Mouse (Mus musculus): Measurements from ENCODE around the gene F12. TPM values are rescaled to one million over a fixed set of nuclear protein-coding genes. Genes with fewer than 3 reads are reported as not detected.

The F12 gene
- total RNA-seq, 2 experiments from 2014 or later, result 0.22 to 0.70 TPM

DNA sequence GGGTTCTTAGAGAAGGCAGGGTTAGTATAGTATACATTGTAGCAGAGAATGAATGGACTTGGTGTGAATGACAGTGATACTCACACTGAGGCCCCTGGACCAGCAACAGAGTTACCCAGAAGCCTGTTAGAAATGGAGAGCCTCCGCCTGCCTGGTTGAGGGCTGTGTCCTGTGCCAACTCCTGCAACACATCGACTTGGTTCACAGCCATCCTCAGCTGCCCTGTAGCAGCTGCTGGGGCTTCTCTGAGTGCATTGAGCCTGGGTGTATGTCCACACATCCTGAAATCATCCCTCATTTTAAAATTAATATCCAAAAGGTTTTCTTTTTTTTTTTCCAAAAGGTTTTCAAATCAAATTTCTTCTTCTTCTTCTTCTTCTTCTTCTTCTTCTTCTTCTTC is 50.7 kb downstream of the F12 start:
- no peak for DNase-seq (ENCODE audit: low spot score in 2 of 2)

- no peak for DNase-seq (ENCODE audit: low spot score in 2 of 2)
Measured at GRCm38 (mm10) chr13:55374206-55374924, 52.2 kb downstream of the F12 start.

DNA sequence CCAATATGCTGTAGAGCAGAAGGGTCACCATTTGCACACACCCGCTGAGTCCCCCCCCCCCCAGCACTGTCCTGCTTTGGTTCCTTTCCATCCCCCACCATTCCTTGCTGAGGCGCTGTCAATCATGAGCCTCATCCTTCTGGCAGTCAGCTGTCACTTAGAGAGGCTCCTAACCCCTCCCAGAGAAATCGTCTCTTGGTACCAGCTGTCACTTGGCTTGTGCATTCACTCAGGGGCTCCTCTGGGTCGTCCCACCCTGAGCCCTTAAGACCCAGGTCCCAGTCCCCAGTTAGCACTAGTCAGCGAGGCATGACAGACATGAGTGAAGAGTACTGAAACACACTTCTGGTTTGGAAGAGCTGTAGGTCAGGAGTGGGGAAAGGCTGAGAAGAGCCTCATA is 54.9 kb downstream of the F12 start:
- no peak for DNase-seq (ENCODE audit: low spot score in 2 of 2)

GRCm38 (mm10) chr13:55371007-55371681 is 55.4 kb downstream of the F12 start:
- DNase-seq (ENCODE audit: low spot score in 2 of 2), result no peak

GRCm38 (mm10) chr13:55370234-55370633 is 56.4 kb downstream of the F12 start:
- no peak for DNase-seq (ENCODE audit: low spot score in 2 of 2)

DNA sequence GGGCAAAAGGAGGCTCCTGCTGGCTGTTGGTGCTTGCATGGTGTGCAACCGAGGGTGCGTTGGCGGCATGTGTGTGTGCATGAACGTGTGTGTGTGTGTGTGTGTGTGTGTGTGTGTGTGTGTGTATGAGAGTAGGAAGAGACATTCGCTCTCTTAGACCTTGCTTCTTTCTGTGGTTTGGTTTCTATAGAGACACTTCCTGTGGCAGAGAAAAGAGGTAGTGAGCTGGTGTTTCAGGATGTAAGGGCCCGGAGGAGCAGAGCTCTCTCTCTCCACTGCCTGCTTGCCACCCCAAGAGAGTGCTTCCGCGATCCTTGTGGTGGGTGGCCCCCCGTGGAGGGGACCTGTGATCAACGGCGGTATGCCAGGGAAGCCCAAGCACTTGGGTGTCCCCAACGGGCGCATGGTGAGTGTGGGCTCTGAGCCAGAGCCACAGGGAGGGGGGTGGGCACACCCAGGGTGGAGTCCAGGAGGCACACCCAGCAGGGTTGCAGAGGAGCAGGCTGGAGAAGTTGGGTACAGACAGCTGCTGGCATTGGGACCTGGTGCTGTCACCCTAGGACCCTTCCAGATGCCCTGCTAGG is 57.0 kb downstream of the F12 start, which contains the start of gene Rgs14:
Gene Rgs14, plus strand, starts transcription at position 202 of the 584 bp plus-strand sequence.
- no peak for DNase-seq (ENCODE audit: low spot score in 2 of 2)

- DNase-seq (ENCODE audit: low spot score in 2 of 2), result no peak
Measured at GRCm38 (mm10) chr13:55368401-55368800, 58.2 kb downstream of the F12 start.

Small RNAs within 50 kb of the gene (microRNA-seq; reads per million reads assigned to microRNA genes)
- not detected for gene Mir6943

Other genes starting within 250 kb of the F12 start
- gene Nsd1, start 217.0 kb downstream of the F12 start, total RNA-seq (2021), result 100 to 1,000 TPM; 114 to 127 TPM
- 100 to 1,000 TPM; 120 to 136 TPM for gene Prelid1, start 106.3 kb downstream of the F12 start, total RNA-seq (2021)
- gene Rab24, start 104.8 kb downstream of the F12 start, total RNA-seq (2021), result 10 to 100 TPM; 48.4 to 53.9 TPM
- 10 to 100 TPM; 15.3 to 18.7 TPM for gene Mxd3, start 97.0 kb downstream of the F12 start, total RNA-seq (2021)
- 10 to 100 TPM; 58.3 to 58.8 TPM for gene Lman2, start 64.0 kb downstream of the F12 start, total RNA-seq (2021)
- gene Rgs14, start 57.1 kb downstream of the F12 start, total RNA-seq (2021), result 1 to 10 TPM in 1 of 2 experiments, under 1 TPM in 1; 0.88 to 1.1 TPM
- not detected for gene Slc34a1, start 28.6 kb downstream of the F12 start, total RNA-seq (2021)
- gene Pfn3, start 11.6 kb downstream of the F12 start, total RNA-seq (2021), result not detected
- 10 to 100 TPM; 32.9 TPM for gene Grk6, start 18.3 kb upstream of the F12 start, total RNA-seq (2021)
- gene Prr7, start 37.5 kb upstream of the F12 start, total RNA-seq (2021), result 1 to 10 TPM; 4.3 to 4.7 TPM
- 100 to 1,000 TPM; 127 to 147 TPM for gene Dbn1, start 61.3 kb upstream of the F12 start, total RNA-seq (2021)
- gene Pdlim7, start 86.9 kb upstream of the F12 start, total RNA-seq (2021), result 100 to 1,000 TPM; 304 to 308 TPM
- gene Dok3, start 102.5 kb upstream of the F12 start, total RNA-seq (2021), result 1 to 10 TPM; 3.1 to 3.3 TPM
- 10 to 100 TPM; 19.9 to 20.9 TPM for gene Ddx41, start 109.9 kb upstream of the F12 start, total RNA-seq (2021)
- gene Fam193b, start 144.3 kb upstream of the F12 start, total RNA-seq (2021), result 10 to 100 TPM; 36.5 to 38.3 TPM
- 100 to 1,000 TPM; 149 to 150 TPM for gene Tmed9, start 146.9 kb upstream of the F12 start, total RNA-seq (2021)
- 10 to 100 TPM; 11.0 to 12.1 TPM for gene B4galt7, start 173.1 kb upstream of the F12 start, total RNA-seq (2021)
- gene Caml, start 196.2 kb upstream of the F12 start, total RNA-seq (2021), result 10 to 100 TPM; 22.2 to 22.7 TPM
- 10 to 100 TPM; 28.2 to 35.0 TPM for gene Ddx46, start 208.2 kb upstream of the F12 start, total RNA-seq (2021)